In the genomic region with DNA sequence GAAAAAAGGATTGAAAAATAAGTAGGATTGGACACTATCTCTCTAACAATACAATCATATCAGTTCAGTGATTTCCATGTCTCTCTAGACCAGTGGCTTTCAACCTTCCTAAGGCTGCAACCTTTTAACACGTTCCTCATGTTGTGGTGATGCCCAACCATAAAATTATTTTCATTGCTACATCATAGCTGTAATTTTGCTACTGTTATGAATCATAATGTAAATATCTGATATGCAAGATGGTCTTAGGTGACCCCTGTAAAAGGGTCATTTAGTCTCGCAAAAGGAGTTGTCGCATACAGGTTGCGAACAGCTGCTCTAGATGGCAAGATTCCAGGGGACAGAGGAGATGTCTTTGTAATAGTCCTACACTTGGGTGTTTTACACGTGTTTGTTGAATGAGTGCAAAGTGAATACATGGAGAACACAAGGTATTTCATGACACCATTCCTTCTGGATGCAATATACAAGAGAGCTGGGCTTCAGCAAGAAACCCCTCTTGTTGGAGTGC, we compare ENCODE assay signal across 31 mouse cellular contexts. TPM values are rescaled to one million over a fixed set of nuclear protein-coding genes. Genes with fewer than 3 reads are reported as not detected.
"Had no signal": no experiment of that assay in that cellular context is flagged by ENCODE, and none has a peak within 500 bp of the region (broad histone marks: within the 10 kb centered on the region; RNA-seq: fewer than 3 reads in every experiment).

No protein-coding gene starts in this region.

- ATAC-seq: liver, embryonic 12.5 days; liver, postnatal 0 days; lung, postnatal 0 days; midbrain, embryonic 13.5 days; midbrain, embryonic 15.5 days; midbrain, embryonic 16.5 days had no signal

- H3K27me3 ChIP-seq: limb, embryonic 12.5 days; limb, embryonic 13.5 days; limb, embryonic 15.5 days; liver, embryonic 12.5 days; liver, embryonic 13.5 days; liver, embryonic 15.5 days; lung, embryonic 15.5 days; midbrain, embryonic 12.5 days; midbrain, embryonic 13.5 days; midbrain, embryonic 15.5 days had no signal

- H3K4me1 ChIP-seq: limb, embryonic 10.5 days; limb, embryonic 12.5 days; limb, embryonic 13.5 days; limb, embryonic 15.5 days; lung, embryonic 15.5 days; midbrain, embryonic 10.5 days; midbrain, embryonic 12.5 days; midbrain, embryonic 13.5 days; midbrain, embryonic 15.5 days had no signal

- H3K9ac ChIP-seq: limb, embryonic 12.5 days; limb, embryonic 13.5 days; limb, embryonic 15.5 days; liver, embryonic 12.5 days; liver, embryonic 13.5 days; liver, embryonic 14.5 days; liver, embryonic 15.5 days; liver, postnatal 0 days; lung, embryonic 14.5 days; lung, embryonic 15.5 days; midbrain, embryonic 12.5 days; midbrain, embryonic 13.5 days; midbrain, embryonic 15.5 days had no signal

- H3K4me2 ChIP-seq: limb, embryonic 12.5 days; limb, embryonic 13.5 days; limb, embryonic 15.5 days; liver, embryonic 11.5 days; liver, embryonic 12.5 days; liver, embryonic 13.5 days; liver, embryonic 15.5 days; lung, embryonic 14.5 days; lung, embryonic 15.5 days; midbrain, embryonic 11.5 days; midbrain, embryonic 12.5 days; midbrain, embryonic 13.5 days; midbrain, embryonic 15.5 days had no signal

- H3K27ac ChIP-seq: limb, embryonic 10.5 days; limb, embryonic 12.5 days; limb, embryonic 13.5 days; limb, embryonic 15.5 days; liver, embryonic 12.5 days; liver, embryonic 13.5 days; liver, embryonic 14.5 days; liver, embryonic 15.5 days; lung, embryonic 15.5 days; macrophage; midbrain, embryonic 10.5 days; midbrain, embryonic 12.5 days; midbrain, embryonic 13.5 days; midbrain, embryonic 15.5 days had no signal

- DNase-seq: left cerebral cortex, postnatal 4 days; liver; liver, embryonic 13.5 days; liver, postnatal 0 days; lung, adult 18-20 months; lung, adult 2 months; lung, embryonic 14.5 days; lung, postnatal 10 days; lung, postnatal 14 days; lung, postnatal 36 days; lung, postnatal 4 days; midbrain, embryonic 14.5 days had no signal

- H3K36me3 ChIP-seq: limb, embryonic 10.5 days; limb, embryonic 12.5 days; limb, embryonic 13.5 days; limb, embryonic 15.5 days; liver, embryonic 12.5 days; liver, embryonic 13.5 days; liver, embryonic 15.5 days; lung, embryonic 15.5 days; midbrain, embryonic 10.5 days; midbrain, embryonic 12.5 days; midbrain, embryonic 13.5 days; midbrain, embryonic 15.5 days had no signal

- H3K9me3 ChIP-seq: limb, embryonic 10.5 days; limb, embryonic 12.5 days; limb, embryonic 13.5 days; limb, embryonic 15.5 days; liver, embryonic 12.5 days; liver, embryonic 13.5 days; liver, embryonic 15.5 days; lung, embryonic 15.5 days; midbrain, embryonic 10.5 days; midbrain, embryonic 12.5 days; midbrain, embryonic 13.5 days; midbrain, embryonic 15.5 days had no signal

- H3K4me3 ChIP-seq: limb, embryonic 10.5 days; limb, embryonic 12.5 days; limb, embryonic 13.5 days; limb, embryonic 15.5 days; liver, embryonic 12.5 days; liver, embryonic 13.5 days; liver, embryonic 15.5 days; lung, embryonic 15.5 days; megakaryocyte, embryonic 14.5 days; midbrain, embryonic 10.5 days; midbrain, embryonic 12.5 days; midbrain, embryonic 13.5 days; midbrain, embryonic 15.5 days had no signal

RNA-seq across cellular contexts. Expression of a gene that starts 11.6 kb away (rescaled TPM):
- polyA plus RNA-seq: limb, embryonic 10.5 days; limb, embryonic 12.5 days; limb, embryonic 13.5 days; macrophage; midbrain, embryonic 10.5 days; midbrain, embryonic 11.5 days; midbrain, embryonic 12.5 days; midbrain, embryonic 13.5 days; midbrain, embryonic 14.5 days; midbrain, embryonic 15.5 days; neural tube, embryonic 11.5 days had no signal
